Mouse (Mus musculus) heart, embryonic 13.5 days (tissue): ENCODE measurements around the gene Cdhr5. TPM values are rescaled to one million over a fixed set of nuclear protein-coding genes. Genes with fewer than 3 reads are reported as not detected.

Experiments
- ATAC-seq: fragments of 200-750 bp; cut with Nextera tagmentation; 2 replicates; pipeline ENCODE4 v1.8.0; 2017; ENCODE audit warnings: moderate TSS enrichment; ENCODE audit not compliant: insufficient number of reproducible peaks, low FRiP score, low TSS enrichment; ENCODE audit errors: extremely low read depth
- H3K27ac ChIP-seq: fragments of 300-500 bp; sonication (generic); replicated peaks from 2 replicates; pipeline ENCODE4 v1.5.1; 2015; ENCODE audit warnings: moderate library complexity, mild to moderate bottlenecking, inconsistent platforms
- H3K27me3 ChIP-seq: fragments of 300-500 bp; sonication (generic); replicated peaks from 2 replicates; pipeline ENCODE4 v1.6.1; 2015; ENCODE audit warnings: mild to moderate bottlenecking, inconsistent platforms
- H3K36me3 ChIP-seq: fragments of 300-500 bp; sonication (generic); 2 replicates; pipeline ENCODE4 v1.6.1; 2015; ENCODE audit warnings: mild to moderate bottlenecking, inconsistent platforms
- H3K4me1 ChIP-seq: fragments of 300-500 bp; sonication (generic); 2 replicates; pipeline ENCODE4 v1.6.1; 2015; ENCODE audit warnings: inconsistent platforms
- H3K4me2 ChIP-seq: fragments of 300-500 bp; sonication (generic); 2 replicates; pipeline ENCODE4 v1.6.1; 2015; ENCODE audit warnings: inconsistent platforms, mild to moderate bottlenecking, moderate library complexity
- H3K4me3 ChIP-seq: fragments of 300-500 bp; sonication (generic); 2 replicates; pipeline ENCODE4 v1.5.1; 2015; ENCODE audit warnings: moderate library complexity, mild to moderate bottlenecking, inconsistent platforms
- H3K9ac ChIP-seq: fragments of 300-500 bp; sonication (generic); 2 replicates; pipeline ENCODE4 v1.6.1; 2015; ENCODE audit warnings: inconsistent platforms, mild to moderate bottlenecking, moderate library complexity
- H3K9me3 ChIP-seq: fragments of 300-500 bp; sonication (generic); 2 replicates; pipeline ENCODE4 v1.6.1; 2016; ENCODE audit warnings: inconsistent platforms
- WGBS: fragments of 180-500 bp; shearing (Covaris S2); methylation state at CpG from one replicate; pipeline ENCODE4 v1.1.7; 2015; ENCODE audit warnings: mixed read lengths; 5-methylcytosine and 5-hydroxymethylcytosine counted together
- polyA plus RNA-seq: library from polyadenylated mRNA; unstranded; fragments of >200 nt; fragmentation: Nextera tagmentation; extraction: Ambion mirVana; gene quantifications from 2 replicates; pipeline ENCODE4 v1.2.1, GENCODE M21; 2015

The Cdhr5 gene
- polyA plus RNA-seq, 1 experiment from 2014 or later, result not detected

DNA sequence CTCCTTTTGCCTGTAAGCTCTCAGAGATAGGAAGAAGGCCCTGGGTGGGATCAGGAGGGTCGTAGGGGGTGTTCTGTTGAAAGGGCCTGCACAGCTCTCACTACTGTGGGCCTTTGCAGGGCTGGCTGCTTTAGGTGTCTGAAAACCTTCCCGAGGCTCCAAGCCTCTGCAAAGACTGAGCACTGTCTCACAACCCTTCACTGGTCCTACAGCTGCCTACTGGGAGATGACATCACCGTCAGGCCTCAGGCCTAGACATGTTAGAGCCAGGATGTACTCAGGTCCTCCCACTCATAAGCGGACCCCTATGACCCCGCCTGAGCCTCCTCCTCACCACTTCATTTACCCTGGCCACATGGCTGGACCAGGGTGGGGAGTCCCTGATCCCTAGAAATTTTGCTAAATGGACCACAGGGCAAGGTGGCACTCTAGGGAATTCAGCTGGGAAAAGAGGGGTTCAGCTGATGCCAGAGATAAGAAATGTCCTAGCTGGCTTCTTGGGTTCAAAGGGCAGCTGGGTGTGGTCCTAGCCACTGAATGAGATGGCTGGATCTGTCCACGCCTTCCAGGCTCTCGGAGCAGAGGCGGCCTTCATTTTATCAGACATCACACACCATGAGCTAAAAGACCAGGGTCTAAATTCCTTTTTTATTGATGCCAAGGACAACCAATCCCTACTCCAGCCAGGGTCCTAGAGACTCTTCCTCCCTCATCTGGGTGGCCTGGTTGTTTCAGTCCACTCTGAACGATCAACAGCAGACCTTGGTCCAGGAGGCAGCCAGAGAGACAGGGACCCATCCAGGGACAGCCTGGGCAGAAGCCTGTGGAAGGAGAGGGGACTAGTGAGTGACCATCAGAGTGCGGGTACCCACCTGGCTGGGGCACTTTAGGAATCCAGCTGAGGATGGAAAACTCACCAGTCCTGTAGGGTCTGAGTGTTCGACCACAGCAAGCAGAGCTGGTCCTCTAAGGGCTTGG lies 1.4 kb upstream of the Cdhr5 start:
- no peak overlapping the region for H3K27ac ChIP-seq
- H3K27me3 ChIP-seq, result peaks cover 35% of the 10 kb centered on the region
- no peaks in the 10 kb centered on the region for H3K9me3 ChIP-seq
- WGBS, result 66% methylated on average over 11 of the region's 11 CpGs
- H3K4me2 ChIP-seq, result peak overlapping the region; percentile 84
- no peak for ATAC-seq
- H3K4me3 ChIP-seq, result no peak overlapping the region
- H3K4me1 ChIP-seq, result peaks cover 12% of the 10 kb centered on the region
- H3K36me3 ChIP-seq, result no peaks in the 10 kb centered on the region
- H3K9ac ChIP-seq, result 0 out of 2 replicates have a peak overlapping the region, but pooled peaks have one; percentile 73

DNA sequence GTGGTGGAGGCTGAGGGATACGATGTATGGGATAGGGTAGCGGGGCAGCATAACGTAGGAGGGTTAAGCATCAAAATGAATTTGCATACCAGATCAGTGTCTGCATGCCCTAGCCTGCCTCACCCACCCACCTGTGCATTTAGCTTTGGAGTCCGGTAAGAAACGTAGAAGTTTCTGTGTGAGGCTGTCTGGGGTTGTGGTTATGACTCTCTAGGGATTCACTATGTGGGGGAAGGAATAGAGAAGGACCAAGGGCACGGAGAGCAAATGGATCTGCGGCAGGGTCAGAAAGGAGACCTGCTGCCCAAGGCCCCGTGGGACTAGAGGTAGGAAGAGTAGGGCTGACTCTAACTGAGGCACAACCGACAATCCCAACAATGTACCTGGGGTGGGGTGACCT lies 1.2 kb downstream of the Cdhr5 start:
- H3K9me3 ChIP-seq, result no peaks in the 10 kb centered on the region
- no peak for ATAC-seq
- no peak overlapping the region for H3K4me3 ChIP-seq
- H3K4me1 ChIP-seq, result peaks cover 12% of the 10 kb centered on the region
- H3K4me2 ChIP-seq, result no peak overlapping the region
- WGBS, result 81% methylated on average over 9 of the region's 9 CpGs
- no peak overlapping the region for H3K27ac ChIP-seq
- no peaks in the 10 kb centered on the region for H3K36me3 ChIP-seq
- H3K9ac ChIP-seq, result no peak overlapping the region
- H3K27me3 ChIP-seq, result peaks cover 39% of the 10 kb centered on the region

DNA sequence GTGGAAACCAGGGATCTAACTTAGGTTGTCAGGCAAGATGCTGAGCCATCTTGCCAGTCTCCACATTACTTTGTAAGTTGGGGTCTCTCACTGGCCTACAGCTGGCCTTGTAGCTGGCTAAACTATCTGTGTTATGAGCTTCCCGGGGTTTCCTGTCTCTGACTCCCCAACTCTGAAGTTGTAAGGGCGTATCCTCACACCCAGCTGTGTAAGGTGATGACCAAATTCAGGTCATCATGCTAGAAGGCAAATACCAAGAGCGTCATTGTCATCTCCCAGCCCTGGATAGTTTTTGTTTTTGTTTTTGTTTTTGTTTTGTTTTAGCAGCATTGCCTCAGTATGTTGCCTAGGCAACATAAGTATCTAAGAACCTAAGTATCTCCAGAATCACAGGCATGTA lies 6.0 kb downstream of the Cdhr5 start:
- H3K4me2 ChIP-seq, result no peak overlapping the region
- peaks cover 9% of the 10 kb centered on the region for H3K4me1 ChIP-seq
- no peak overlapping the region for H3K27ac ChIP-seq
- no peak overlapping the region for H3K9ac ChIP-seq
- H3K27me3 ChIP-seq, result peaks cover 16% of the 10 kb centered on the region; the same call in 1 of the 2 replicates
- 76% methylated on average over 3 of the region's 3 CpGs for WGBS
- ATAC-seq, result no peak
- no peaks in the 10 kb centered on the region for H3K9me3 ChIP-seq
- no peak overlapping the region for H3K4me3 ChIP-seq
- no peaks in the 10 kb centered on the region for H3K36me3 ChIP-seq

DNA sequence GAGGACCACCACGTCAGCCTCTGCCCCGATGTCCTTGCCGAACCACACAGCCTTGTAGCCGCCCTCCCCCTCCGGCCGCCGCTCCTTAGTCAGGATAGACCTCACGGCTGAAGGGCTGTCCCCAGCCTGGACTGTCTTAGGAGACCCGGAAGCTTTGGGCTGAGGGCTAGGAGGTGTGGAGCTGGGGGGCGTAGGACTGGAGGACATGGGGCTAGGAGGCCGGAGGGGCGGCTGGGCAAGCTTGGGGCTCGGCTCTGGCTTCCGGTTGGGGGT lies 7.4 kb downstream of the Cdhr5 start:
- Histone ChIP-seq H3K4me3 (peak overlapping the region; percentile 22), H3K27me3 (peaks cover 15% of the 10 kb centered on the region; the same call in 1 of the 2 replicates), H3K27ac (no peak overlapping the region), H3K9ac (0 out of 2 replicates have a peak overlapping the region, but pooled peaks have one; percentile 5), H3K4me2 (peak overlapping the region; percentile 47), H3K4me1 (peaks cover 20% of the 10 kb centered on the region), H3K9me3 (no peaks in the 10 kb centered on the region), H3K36me3 (peaks cover 3% of the 10 kb centered on the region)
- WGBS, result 61% methylated on average over 14 of the region's 14 CpGs
- no peak for ATAC-seq

DNA sequence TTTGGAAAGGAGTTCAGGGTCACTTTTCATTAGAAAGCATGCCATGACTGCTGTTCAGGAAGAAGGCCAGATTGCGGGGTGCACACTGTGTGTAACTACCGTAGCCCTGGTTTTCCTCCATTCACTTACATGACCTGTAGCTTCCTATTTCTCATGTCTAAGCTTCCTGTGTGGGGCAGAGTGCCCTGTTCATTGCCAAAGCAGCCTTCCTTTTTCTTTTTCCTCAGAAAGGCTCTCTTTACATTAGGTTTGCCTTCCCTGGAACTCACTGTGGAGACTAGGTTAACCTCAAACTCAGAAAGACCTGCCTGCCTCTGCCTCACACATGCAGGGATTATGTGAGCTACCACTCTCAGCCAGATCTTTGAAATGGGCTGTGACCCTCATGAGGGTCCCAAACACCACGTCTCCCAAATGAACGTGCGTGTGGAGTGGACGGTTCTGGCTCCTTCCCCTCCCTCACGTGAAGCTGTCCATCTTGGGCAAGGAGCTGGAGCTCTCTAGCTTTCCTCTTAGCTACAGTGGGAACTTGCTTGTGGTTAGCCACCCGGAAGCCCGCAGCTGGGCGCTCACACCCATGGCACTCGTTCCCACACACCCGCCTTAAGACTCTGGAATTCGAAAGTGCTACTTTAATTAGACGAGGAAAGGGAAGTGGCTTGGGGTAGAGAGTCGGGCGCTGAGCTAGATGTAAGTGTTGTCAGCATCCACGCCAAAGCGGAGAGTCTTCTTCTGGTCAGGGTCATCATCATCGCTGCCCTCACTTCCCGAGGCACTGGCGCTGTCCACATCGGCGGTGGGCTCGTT lies 7.9 kb downstream of the Cdhr5 start:
- no peak for ATAC-seq
- peak overlapping the region; percentile 22 for H3K4me3 ChIP-seq
- no peak overlapping the region for H3K27ac ChIP-seq
- H3K9me3 ChIP-seq, result no peaks in the 10 kb centered on the region
- H3K9ac ChIP-seq, result 0 out of 2 replicates have a peak overlapping the region, but pooled peaks have one; percentile 5
- peaks cover 20% of the 10 kb centered on the region for H3K4me1 ChIP-seq
- peaks cover 8% of the 10 kb centered on the region for H3K36me3 ChIP-seq
- H3K27me3 ChIP-seq, result peaks cover 9% of the 10 kb centered on the region; the same call in 1 of the 2 replicates
- peak overlapping the region; percentile 47 for H3K4me2 ChIP-seq
- 57% methylated on average over 24 of the region's 24 CpGs for WGBS

DNA sequence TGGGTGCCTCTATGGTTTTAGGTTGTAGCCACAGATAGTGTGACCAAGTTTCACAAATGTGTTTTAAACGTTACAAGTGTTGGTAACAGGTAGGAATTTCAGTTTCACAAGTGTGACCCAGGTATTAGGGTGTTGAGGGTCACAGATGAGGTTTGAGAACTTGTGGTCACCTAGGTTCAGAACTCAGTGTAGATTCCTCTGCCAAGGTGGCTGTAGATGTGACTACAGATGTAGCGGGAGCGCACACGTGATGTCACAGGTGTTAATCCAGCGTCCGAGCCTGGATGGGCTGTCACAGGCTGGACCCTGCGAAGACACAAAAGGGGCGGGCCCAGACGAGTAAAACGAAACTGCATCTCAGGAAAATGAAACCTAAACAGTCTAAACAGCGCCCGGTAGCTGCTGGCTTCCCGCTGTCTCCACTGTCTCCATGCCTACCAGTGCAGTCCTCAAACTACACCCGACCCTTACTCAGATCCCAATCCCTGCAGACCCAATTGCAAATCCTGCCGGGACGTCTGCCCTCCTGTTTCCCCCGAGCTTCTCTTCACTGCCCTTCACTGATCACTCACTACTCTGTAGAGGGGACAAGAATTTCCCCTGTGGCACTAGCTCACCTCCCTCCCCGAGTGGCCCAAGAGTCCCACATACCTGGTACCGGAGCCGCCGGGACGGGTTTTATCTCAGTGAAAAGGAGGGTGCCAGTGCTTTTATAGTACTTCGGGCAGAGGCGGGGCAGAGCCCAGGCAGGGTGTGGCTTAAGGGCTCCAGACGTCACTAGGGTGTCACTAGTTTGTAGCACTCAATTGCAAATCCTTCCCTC lies 10.6 kb downstream of the Cdhr5 start, which contains the start of gene Irf7:
Irf7 (minus strand) TSS at position 743 of the 823 bp plus-strand sequence.
- Histone ChIP-seq H3K4me3 (peak within 1 kb of the TSS; percentile 65), H3K4me2 (peak within 1 kb of the TSS; percentile 89), H3K27me3 (peaks cover 4% of the 10 kb centered on the region; the same call in 1 of the 2 replicates), H3K36me3 (peaks cover 35% of the 10 kb centered on the region), H3K9ac (peak within 1 kb of the TSS; percentile 83), H3K9me3 (no peaks in the 10 kb centered on the region), H3K4me1 (peaks cover 20% of the 10 kb centered on the region), H3K27ac (no peak within 1 kb of the TSS)
- peak; percentile 32; the same call in 1 of the 2 replicates for ATAC-seq
- 11% methylated on average over 25 of the region's 25 CpGs for WGBS

DNA sequence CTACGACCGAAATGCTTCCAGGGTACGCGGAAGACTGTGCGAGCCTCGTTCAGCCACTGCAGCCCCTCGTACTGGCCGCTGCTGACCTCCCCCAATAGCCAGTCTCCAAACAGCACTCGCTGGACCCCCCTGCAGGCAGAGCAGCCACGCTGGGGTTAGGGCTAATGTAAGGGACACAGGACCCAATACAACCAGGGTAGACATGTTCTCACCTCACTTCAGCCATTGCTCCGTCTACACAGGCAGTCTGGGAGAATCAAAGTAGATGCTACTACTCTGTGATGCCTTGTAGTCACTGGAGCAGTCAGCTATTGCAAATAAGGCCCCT lies 11.2 kb downstream of the Cdhr5 start:
- no peaks in the 10 kb centered on the region for H3K9me3 ChIP-seq
- 0 out of 2 replicates have a peak overlapping the region, but pooled peaks have one; percentile 47 for H3K9ac ChIP-seq
- WGBS, result 40% methylated on average over 11 of the region's 11 CpGs
- H3K4me2 ChIP-seq, result peak overlapping the region; percentile 89
- peak overlapping the region; percentile 65 for H3K4me3 ChIP-seq
- peaks cover 41% of the 10 kb centered on the region for H3K36me3 ChIP-seq
- H3K4me1 ChIP-seq, result peaks cover 20% of the 10 kb centered on the region
- peaks cover 4% of the 10 kb centered on the region; the same call in 1 of the 2 replicates for H3K27me3 ChIP-seq
- ATAC-seq, result no peak
- H3K27ac ChIP-seq, result no peak overlapping the region

DNA sequence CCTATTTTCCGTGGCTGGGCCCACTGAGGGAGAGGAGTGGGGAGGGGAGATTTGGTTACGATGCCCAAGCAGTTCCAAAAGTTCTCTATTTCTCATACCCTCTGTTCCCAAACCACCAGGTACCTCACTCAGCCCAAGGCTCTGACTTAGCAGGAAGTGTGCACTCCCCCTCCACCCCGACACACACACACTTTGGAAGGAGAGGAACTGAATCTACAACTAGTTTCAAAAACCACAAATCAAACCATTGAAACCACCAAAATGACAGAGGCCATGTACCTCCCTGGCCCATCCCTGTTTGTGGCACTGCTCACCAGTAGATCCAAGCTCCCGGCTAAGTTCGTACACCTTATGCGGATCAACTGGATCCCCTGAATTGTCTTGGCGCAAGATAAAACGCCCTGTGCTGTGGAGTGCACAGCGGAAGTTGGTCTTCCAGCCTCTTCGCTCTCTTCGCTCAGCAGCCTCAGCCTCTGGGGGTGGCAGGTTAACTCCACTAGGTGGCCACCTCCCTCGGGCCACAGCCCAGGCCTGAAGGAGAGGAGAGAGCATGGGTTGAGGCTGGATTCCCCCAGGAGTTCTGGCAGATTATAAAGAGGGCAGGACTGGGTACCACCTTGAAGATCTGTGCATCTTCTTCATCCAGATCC lies 11.7 kb downstream of the Cdhr5 start:
- H3K27me3 ChIP-seq, result peaks cover 3% of the 10 kb centered on the region; the same call in 1 of the 2 replicates
- no peaks in the 10 kb centered on the region for H3K9me3 ChIP-seq
- H3K9ac ChIP-seq, result peak overlapping the region; percentile 47; the same call in 1 of the 2 replicates
- no peak; the same call in 1 of the 2 replicates for ATAC-seq
- H3K4me1 ChIP-seq, result peaks cover 20% of the 10 kb centered on the region
- peak overlapping the region; percentile 65; the same call in 1 of the 2 replicates for H3K4me3 ChIP-seq
- H3K36me3 ChIP-seq, result peaks cover 46% of the 10 kb centered on the region
- H3K4me2 ChIP-seq, result peak overlapping the region; percentile 89
- 29% methylated on average over 12 of the region's 12 CpGs for WGBS
- H3K27ac ChIP-seq, result no peak overlapping the region

DNA sequence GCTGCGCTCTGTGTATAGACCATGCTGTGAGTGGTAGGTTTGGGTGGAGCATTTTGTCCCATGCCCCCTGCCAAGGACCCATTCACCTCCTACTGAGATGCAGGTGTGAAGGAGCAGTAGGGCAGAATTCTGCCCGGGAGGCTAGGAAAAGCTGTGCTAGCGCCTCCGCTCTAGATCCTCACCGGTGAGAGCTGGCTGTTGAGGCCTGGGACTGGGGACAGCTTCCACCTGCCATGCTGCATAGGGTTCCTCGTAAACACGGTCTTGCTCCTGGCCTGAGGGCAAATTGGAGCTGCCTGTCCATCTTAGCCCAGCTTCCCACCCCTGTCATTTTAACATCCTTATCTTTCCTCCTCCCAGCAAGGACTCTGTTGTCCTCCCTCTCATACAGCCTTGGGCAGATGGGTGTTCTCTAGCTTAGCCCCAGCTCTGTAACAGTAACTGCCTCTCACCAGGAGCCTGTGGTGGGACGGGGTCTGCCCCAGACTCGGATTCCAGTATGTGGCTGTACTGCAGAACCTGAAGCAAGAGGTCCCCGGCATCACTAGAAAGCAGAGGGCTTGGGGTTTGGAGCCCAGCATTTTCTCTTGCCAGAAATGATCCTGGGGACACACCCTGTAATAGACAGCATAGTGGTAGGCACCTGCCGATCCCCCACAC lies 12.4 kb downstream of the Cdhr5 start:
- Histone ChIP-seq H3K4me1 (peaks cover 20% of the 10 kb centered on the region), H3K27me3 (no peaks in the 10 kb centered on the region; the same call in 1 of the 2 replicates), H3K27ac (no peak overlapping the region), H3K4me3 (no peak overlapping the region), H3K9ac (no peak overlapping the region), H3K4me2 (no peak overlapping the region), H3K36me3 (peaks cover 53% of the 10 kb centered on the region), H3K9me3 (no peaks in the 10 kb centered on the region)
- no peak for ATAC-seq
- 71% methylated on average over 11 of the region's 11 CpGs for WGBS

DNA sequence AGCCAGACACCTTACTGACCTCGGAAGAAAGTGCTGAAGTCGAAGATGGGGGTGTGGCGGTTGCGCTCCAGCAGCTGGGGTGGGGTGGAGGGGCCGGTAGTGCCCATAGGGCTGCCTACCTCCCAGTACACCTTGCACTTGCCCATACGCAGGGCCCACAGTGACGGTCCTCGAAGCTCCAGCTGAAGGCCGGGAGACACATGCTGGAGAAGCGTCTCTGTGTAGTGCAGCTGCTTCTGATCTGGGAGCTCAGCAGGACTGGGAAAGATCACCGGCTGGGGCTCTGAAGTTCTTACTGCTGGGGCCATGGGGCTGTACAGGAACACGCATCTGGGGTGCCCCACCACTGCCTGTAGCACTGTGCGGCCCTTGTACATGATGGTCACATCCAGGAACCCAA lies 12.9 kb downstream of the Cdhr5 start:
- ATAC-seq, result no peak
- peaks cover 20% of the 10 kb centered on the region for H3K4me1 ChIP-seq
- peaks cover 58% of the 10 kb centered on the region for H3K36me3 ChIP-seq
- H3K4me3 ChIP-seq, result no peak overlapping the region
- H3K27me3 ChIP-seq, result no peaks in the 10 kb centered on the region
- no peak overlapping the region for H3K27ac ChIP-seq
- no peak overlapping the region for H3K9ac ChIP-seq
- 85% methylated on average over 13 of the region's 13 CpGs for WGBS
- H3K9me3 ChIP-seq, result no peaks in the 10 kb centered on the region
- H3K4me2 ChIP-seq, result no peak overlapping the region
